Mouse (Mus musculus) heart, postnatal 25 days (tissue): ENCODE results near the gene Fam214a. TPM values are rescaled to one million over a fixed set of nuclear protein-coding genes. Genes with fewer than 3 reads are reported as not detected.
"Not testable (repeated sequence)": the region's sequence is repeated elsewhere in the genome, so short reads cannot be mapped to it uniquely, and the experiment has no call there.

Experiments used
- DNase-seq: peaks from one replicate; pipeline ENCODE4 v3.0.0; 2022; ENCODE audit warnings: low spot score
- intact Hi-C: fragments of 180-260 bp; cut with DNase I; formaldehyde crosslinking; loops from one replicate; pipeline ENCODE4 v1.15.1; 2025
- total RNA-seq, 2 experiments: library from RNA; stranded (reverse); gene quantifications; 2 replicates each; pipeline ENCODE4 v1.2.3; 2021

Fam214a gene
- total RNA-seq, 2 experiments from 2014 or later, result 25.2 to 28.8 TPM

GRCm38 (mm10) chr9:74975911-74976563 is 23.4 kb downstream of the Fam214a start:
- peak; percentile 87 for DNase-seq
- intact Hi-C loops, result loop anchor here (2.0 kb wide), 2 partner anchors 23 kb away; partner anchors contain the start of gene Fam214a

- intact Hi-C loops, result loop anchor here (2.0 kb wide), 1 partner anchor 22 kb away; no protein-coding TSS in a partner anchor
Observed at GRCm38 (mm10) chr9:74977251-74977650, 24.6 kb downstream of the Fam214a start.

GRCm38 (mm10) chr9:74977962-74978361 is 25.3 kb downstream of the Fam214a start:
- intact Hi-C loops, result loop anchor here (2.0 kb wide), 1 partner anchor 21 kb away; no protein-coding TSS in a partner anchor
- DNase-seq, result no peak

More at GRCm38 (mm10) chr9:74977251-74977650, 24.6 kb downstream of the Fam214a start:
- no peak for DNase-seq

GRCm38 (mm10) chr9:74978868-74979267 is 26.2 kb downstream of the Fam214a start:
- DNase-seq, result no peak
- intact Hi-C loops, result no loop called here

GRCm38 (mm10) chr9:74979371-74979770 is 26.7 kb downstream of the Fam214a start:
- DNase-seq, result no peak
- intact Hi-C loops, result no loop called here

- DNase-seq, result no peak
- intact Hi-C loops, result no loop called here
Observed at GRCm38 (mm10) chr9:74979866-74980265, 27.2 kb downstream of the Fam214a start.

DNA sequence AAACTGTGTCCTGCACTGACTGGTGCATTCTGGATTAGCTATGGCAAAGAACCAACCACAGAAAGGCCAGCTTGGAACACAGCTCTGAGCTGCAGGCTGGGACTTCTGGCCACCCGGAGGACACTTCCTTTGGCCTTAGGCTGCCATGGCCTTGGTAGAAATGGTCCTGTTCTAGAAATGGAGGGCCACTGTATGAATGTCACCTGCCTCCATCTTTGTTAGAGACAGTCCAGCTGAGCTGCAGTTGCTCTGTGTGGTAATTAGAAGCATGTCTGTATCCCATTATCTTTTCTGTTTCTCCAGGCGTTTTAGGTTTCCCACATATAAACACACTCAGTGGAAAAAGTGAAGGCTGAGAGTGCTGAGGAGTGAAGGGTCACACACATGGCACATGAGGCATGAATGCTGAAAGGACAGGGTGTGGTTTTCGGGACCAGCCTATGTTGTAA is 29.0 kb downstream of the Fam214a start:
- DNase-seq, result no peak
- intact Hi-C loops, result no loop called here

DNA sequence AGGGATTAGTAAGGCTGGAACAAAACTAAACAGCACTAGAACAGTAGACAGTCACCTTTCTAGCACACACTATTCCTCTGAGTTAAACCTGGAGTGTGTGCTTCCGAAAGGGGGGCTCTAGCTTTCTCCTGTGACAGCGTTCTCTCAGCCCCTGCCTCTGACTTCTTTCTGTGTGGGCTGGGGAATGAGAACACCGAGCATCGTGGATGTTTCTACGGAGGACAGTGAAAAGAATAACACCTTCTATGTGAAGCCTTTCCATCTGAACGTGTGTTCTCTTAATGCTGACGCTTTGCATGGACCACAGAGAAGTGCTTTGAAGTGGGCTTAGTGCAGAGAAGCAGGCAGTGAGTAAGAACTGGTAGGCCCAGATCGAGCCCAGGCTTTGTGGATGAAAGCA is 29.5 kb downstream of the Fam214a start:
- no peak for DNase-seq
- intact Hi-C loops, result no loop called here

GRCm38 (mm10) chr9:74982722-74983121 is 30.0 kb downstream of the Fam214a start:
- intact Hi-C loops, DNase-seq: not testable (repeated sequence)

DNA sequence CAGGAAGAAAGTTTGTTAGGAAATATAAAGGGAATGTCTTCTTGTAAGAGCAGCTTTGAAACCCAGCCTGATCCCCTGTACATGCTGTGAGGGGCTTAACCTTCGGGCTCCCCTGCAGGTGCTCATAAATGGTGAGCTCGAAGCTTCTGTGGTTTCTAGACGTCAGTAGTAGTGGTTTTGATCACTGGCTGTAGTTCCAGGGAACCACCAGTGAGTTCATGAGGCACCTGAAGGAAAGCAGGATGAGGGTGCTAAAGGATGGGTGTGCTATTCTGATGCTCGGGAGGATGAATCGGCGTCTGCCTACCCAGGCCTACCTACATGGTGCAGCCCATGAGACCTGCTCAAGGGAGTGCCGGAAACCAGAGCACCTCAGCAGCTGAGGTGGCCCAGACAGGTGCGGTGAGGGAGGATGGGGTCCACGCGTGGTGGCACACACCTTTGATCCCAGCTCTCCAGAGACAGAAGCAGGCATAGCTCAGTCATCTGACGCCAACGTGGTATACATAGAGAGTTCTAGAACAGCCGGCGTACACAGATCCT is 32.6 kb downstream of the Fam214a start:
- intact Hi-C loops, result no loop called here

GRCm38 (mm10) chr9:74985770-74986169 is 33.1 kb downstream of the Fam214a start:
- intact Hi-C loops, result no loop called here
- DNase-seq, result no peak

More for the DNA sequence above, 32.6 kb downstream of the Fam214a start:
- no peak for DNase-seq

DNA sequence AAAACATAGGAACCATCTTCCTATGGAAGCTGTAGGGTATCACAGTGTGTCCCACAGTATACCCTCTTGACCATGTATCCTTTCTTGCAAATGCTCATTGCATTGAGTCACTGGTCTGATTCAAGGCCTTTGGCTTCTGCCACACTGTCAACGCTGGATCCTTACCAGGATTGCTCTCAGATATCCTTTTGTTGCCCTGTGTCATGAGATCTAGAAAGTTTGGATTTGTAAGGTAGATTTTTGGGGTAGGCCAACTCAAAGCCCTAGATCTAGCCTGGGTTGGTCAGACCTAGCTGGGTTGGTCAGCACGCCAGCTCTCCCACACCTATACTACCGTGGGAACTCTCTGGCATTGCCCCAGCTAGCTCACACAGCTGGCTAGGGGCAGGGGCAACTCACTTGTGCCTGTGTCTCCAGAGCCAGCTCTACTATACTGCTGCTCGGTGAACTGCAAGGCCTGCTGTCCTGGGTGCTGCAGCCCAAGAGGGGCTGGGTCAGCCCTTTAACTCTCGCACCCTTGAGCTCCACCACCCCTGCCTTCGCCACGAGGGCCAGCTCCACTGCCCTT is 36.3 kb downstream of the Fam214a start:
- no peak for DNase-seq
- intact Hi-C loops, result no loop called here

GRCm38 (mm10) chr9:74989990-74990389 is 37.3 kb downstream of the Fam214a start:
- intact Hi-C loops, result loop anchor here (5.0 to 10.0 kb wide), 2 partner anchors 38 to 85 kb away; partner anchors contain the start of gene Fam214a
- no peak for DNase-seq

GRCm38 (mm10) chr9:74994611-74995257 is 42.0 kb downstream of the Fam214a start:
- DNase-seq, result no peak
- intact Hi-C loops, result loop anchor here (5.0 to 10.0 kb wide), 2 partner anchors 42 to 90 kb away; partner anchors contain the start of gene Fam214a

DNA sequence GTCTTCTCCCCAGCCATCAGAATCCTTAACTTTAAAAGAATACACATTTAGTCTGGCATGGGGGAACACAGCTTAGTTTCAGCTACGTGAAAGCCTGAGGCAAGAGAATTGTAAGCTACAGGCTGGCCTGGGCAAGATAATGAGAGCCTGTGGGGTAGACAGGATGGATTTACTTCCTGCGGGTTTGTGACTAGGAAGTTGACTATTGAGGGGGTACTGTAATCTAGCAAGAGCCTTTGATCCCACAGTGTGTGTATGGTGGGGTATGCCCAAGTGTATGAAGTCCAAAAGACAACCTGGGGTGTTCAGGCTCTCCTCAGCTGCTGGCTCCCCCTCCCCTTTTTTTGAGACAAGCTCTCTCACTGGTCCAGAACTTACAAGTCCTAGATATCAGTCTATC is 43.7 kb downstream of the Fam214a start:
- DNase-seq, result no peak
- intact Hi-C loops, result loop anchor here (10.0 kb wide), 1 partner anchor 92 kb away; no protein-coding TSS in a partner anchor

DNA sequence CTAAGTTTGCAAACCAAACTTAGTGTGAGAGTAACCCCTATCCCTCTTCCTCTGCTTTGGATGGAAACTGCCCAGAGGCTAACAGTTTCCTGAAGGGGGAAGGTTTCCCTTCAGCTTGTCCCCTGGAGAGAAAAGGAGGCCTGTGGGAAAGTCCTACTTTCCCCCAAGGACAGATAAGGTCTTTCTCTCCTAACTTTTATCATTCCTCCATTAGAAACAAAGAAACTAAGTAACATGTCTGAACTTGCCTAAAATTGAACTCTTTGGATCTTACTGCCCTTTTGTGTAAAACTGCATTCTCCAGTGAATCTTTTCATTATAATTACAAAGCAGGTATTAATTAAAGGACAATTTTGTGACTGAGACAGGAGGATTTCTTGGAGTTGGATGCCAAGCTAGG is 45.3 kb downstream of the Fam214a start:
- no peak for DNase-seq
- intact Hi-C loops, result loop anchor here (2.0 to 10.0 kb wide), 2 partner anchors 21 to 93 kb away; no protein-coding TSS in a partner anchor

- intact Hi-C loops, result no loop called here
- no peak for DNase-seq
Observed at GRCm38 (mm10) chr9:75001006-75001405, 48.3 kb downstream of the Fam214a start.

DNA sequence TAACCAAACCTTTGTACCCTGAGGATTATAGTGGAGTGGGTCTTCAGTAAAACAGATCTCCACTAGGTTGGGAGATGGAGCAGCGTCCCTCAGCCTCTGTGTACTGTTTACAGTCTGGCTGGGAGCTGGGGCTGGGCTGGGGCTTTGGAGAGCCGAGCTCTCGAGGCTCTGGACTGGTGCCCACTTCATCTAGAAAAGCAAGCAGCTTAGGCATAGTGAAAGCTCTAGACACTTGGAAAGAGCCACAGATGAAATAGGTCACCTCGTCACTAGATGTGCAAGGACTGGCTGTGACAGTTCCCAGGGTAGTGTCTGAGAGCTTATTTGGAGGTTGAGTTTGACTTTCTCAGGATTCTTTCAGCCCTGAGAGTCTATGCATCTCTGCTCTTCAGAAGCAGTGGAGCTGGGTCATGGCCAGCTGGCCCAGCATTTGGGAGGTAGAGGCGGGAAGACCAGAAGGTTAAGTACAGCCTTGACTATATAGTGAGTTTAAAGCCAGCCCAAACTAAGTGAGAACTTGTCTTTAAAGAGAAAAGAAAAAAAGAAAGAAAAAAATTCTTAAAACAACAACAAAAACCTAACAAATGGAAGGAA is 49.0 kb downstream of the Fam214a start:
- intact Hi-C loops, result no loop called here
- DNase-seq, result no peak

- intact Hi-C loops, result no loop called here
- DNase-seq, result no peak
Observed at GRCm38 (mm10) chr9:75002262-75002661, 49.6 kb downstream of the Fam214a start.

DNA sequence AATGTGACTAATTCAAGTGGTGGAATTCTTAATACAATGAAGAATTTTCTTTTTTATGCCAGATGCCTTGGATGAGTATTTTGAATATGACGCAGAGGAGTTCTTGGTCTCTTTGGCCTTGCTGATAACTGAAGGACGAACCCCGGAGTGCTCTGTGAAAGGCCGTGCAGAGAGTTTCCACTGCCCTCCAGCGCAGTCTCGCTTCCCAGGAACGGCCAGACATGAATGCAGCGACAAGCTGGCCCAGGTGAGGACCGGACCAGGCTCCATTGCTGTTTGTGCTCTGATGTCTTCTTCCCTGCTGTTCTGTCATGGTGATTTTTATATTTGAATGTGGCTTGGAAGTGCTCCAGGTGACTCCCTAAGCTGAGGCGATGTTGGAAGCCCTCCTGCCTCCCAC is 51.5 kb downstream of the Fam214a start:
- no peak for DNase-seq
- intact Hi-C loops, result no loop called here
